Mouse (Mus musculus): Measurements from ENCODE around the gene Rcor3.

- no peak for TF ChIP-seq POLR2A (IDR thresholded peaks at IDR 0.05; ENCODE audit: low read depth, low read length)
- TF ChIP-seq CTCF (IDR thresholded peaks at IDR 0.05; ENCODE audit: extremely low read depth, insufficient read length, insufficient replicate concordance, low read depth, low read length), result no peak
Observed at GRCm38 (mm10) chr1:192081129-192081528, 56.7 kb downstream of the Rcor3 start.
